Mouse (Mus musculus): ENCODE measurements at regions not wholly inside any gene's neighbourhood (a gene's known extent, or its start where the extent isn't known, plus 50 kb on each side); places are given as distances from the start of the nearest gene placed in this dataset.

DNA sequence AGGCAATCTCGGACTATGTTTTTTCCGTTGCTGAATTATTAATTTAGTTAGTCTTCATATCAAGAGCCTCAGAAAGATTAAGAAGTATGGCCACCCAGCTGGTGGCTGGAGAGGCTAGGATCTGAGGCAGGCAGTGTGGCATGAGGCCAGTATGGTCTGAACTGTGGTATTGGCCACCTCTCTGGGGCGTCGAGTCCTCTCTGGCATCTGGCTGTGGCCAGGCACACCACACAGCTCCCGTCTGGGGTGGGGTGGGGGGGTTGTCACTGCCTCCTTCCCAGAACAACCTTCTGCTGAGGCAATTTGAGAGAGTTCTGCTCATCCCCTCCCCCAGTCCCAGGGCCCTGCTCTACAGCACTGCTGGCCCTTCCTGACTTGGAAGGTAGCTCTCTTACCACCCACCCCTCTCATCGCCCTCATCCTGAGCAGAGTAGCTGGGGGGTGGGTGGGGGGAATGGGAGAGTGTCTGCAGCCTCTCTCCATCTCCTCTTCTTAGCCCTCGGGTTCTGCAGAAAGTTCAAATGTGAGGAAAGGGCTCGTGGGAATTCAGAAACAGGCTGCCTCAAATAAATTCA lies 103.2 kb downstream of the Vegfa start:
- no peak for DNase-seq

DNA sequence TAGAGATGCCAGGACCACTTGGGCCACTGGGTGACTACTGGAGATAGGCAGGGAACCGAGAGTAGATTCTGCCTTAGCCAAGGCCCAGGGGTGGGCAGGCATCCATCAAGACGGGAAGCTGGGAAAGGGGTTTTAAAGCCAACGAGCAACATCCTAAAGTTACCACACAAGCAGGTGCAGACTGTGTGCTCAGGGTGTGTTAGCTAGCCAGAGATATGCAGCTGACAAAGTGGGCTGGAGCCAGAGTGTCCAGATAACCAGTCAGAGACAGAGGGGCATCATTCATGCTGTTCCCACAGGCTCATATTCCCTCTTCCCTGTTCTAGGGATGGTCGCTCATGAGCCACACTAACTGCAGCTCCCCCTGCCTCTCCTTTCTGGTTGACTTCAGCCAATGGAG lies 104.2 kb downstream of the Vegfa start:
- DNase-seq: no peak

DNA sequence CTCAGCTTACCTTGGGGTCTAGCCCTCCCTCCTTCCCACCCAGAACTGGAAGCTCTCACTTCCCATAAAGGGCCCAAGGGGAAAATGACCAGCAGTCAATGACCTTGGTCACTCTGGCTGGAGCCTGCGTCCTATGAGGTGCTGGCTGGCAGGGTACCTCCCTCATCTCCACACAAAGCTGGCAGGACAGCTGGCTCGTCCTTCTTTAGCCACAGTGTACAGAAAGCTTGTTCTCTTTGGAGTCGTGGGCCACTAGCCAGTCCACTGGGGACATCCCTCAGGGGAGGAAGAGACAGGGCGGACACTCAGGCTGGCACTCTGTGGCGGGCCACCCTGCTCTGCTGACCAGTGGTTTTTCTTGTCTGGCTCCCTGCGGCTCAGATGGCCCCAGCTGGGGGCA lies 106.3 kb downstream of the Vegfa start:
- DNase-seq: peak; percentile 49

DNA sequence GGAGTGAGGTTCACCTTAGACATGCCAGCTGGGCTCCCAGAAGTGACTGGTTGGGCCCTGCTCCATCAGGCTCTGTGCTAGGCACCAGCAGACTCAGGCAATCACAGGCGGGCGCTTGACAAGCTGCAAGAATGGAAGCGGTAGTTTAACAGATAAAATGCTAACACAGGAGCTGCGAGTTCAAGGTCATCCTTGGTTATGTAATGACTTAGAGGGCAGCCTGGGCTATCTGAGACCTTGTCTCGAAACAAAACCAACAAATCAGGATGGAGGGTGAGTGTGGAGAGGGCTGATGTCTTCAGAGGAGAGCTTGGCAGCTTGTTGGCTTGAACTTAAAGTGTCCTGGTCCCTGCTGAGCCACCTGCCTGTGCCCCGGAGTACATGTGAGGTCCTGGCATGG lies 107.6 kb downstream of the Vegfa start:
- DNase-seq: no peak

DNA sequence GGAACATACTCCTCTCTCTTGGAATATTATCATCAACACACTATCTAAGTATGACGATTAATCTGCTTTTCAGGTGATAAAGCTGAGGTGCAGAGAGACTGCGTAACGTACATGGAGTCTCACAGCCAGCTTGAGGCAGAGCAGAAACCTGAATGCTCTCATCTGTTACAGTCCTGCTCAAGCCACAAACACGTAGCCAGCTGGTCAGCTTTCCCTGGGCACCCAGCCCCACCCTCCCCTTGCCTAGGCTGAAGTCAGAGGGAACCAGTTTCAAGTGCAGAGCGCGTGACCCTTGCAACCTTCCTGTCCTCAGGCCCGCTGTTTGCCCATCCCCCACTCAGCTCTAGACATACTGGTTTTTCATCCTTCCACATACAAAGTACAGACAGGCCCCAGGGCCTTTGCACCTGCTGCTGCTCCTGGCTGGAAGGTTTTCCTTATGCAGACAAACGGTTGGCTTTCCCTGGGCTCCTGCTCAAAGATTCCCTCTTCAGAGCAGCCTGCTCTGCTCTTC lies 108.9 kb downstream of the Vegfa start:
- DNase-seq: no peak

DNA sequence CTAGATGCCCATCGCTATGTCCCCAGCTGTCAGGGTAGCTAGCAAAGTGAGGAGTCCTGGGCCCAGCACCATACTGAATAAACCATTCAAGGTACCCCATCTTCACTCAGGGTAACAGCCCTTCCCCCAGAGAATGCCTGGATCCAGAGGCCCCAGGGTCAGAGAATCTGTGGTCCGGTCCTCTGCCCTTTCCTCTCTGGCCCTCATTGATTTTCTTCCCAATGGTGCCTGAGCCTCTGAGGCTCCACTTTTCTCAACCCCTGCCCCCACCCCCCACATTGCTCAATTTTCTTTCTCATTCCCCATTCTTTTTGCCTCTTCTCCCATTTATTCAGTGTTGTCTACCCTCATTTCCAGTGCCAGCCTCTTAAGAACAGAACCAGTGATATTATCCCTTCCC lies 114.5 kb downstream of the Vegfa start:
- DNase-seq: no peak

DNA sequence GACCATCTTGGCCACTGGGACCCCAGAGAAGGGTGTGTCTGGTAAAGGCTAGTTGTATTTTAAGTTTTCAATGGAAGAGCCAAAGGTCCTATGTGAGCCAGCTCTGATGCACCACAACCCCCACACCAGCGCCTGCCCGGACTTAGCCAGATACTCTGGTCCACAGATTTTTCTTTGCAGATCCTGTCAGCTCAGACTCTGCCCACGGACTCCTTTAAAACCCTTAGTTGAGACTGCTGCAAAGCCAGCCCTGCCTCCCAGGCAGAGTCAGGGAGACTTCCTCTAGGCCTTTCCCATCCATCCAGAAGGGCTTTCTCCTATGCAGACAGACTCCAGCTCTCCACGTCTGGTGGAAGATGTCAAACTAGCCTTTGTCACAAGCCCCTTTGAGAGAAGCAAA lies 115.2 kb downstream of the Vegfa start:
- no peak for DNase-seq

DNA sequence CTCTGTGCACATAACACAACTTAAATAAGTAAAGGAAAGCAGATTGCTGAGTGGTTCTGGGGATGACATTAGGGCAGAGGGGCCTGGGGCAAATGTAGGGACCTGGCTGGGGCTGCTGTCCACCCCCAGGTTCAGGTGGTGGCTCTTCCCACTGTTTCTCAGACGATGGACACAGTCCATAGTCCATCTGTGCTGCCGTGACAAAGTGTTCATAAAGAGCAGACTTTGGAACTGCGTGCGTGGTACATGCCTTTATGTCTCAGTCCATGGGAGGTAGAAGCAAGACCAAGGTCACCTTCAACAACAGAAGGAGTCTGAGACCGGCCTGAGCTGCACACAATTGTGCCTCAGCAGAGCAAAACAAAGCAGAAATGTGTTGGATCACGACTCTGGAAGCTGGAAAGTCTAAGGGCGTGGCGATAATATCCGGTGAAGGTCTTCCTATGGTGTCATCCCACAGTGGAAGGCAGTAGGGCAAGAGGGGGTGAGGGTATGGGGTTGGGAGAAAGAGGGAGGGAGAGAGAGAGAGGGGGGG lies 117.4 kb downstream of the Vegfa start:
- DNase-seq: no peak

DNA sequence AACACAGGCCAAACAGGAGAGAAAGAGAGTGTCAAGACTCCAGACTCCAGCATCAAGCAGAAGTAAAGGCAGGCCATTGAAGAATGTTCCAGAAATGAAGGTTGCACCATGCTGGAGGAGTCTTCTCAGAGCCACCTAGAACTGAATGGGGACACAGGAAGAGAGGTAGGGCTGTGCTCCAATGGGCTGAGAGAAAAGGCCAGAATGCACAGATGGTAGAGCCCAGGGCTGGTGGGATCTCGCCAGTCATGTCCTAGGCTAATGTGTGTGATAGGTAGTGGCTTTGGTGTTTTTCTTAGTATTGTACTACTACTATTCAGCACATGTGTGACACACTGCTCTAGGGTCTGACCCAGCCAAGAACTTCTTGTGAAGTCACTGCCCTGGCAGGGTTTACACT lies 117.9 kb downstream of the Vegfa start:
- no peak for DNase-seq

DNA sequence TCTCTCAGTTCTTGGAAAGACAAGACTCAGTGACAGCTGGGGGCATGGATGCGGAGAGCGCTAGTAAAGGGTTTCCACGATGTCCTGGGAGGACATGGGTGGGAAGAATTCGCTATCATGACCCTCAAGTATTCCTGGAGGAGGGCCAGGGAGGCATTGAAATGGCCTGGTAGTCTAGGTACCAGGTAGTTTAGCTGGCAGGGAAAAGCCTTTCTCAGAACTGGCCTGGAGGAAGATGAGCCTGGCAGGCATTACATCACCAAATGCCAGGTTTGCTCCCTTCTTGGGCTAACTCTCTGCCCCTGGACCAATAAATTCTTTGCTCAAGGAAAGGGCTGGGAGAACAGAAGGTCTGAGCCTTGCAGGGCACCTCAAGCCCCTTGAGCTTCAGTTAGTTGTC lies 118.5 kb downstream of the Vegfa start:
- no peak for DNase-seq

DNA sequence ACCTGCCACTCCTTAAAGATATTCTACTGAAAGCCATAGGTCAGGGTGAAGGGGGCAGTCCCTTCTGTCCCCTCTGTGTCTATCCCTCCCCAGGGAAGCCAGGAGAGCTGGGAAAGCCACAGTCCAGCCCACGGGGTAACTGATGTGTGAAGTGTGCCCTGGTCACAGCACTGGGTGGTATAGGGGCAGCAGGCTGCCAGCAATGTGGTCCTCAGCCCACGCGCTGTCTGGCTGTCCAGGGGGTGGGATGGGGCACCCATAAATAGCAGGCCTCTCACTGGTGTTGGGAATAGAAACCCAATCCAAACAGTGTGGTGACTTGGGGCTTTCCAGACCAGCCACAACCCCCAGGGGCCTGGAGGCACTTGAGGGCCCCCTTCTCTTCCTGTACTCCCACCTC lies 120.0 kb downstream of the Vegfa start:
- DNase-seq: no peak

DNA sequence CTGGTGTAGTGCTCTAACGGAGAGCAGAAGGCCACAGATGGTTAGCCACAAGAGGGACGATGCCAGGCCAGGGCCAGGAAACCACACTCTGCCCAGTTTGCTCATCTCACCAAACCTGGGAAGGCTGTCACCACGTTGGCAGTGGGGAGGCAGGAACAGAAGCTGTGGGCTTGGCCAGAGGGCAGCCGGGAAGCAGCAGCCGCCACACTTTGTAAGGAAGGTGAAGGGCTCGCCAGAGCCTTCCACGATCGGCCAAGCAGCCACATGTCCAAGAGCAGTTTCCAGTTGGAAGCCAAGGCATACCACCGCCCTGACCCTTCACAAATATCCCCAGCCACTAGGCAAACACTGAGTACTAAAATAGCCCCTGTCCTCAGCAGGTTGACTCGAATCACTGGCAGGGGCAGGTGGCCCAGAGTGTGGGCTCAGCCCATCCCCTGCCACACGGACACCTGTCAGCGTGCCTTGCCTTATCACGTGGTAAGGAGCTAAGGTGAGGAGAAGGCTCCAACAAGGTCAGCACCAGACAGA lies 120.9 kb downstream of the Vegfa start:
- DNase-seq: peak; percentile 84

DNA sequence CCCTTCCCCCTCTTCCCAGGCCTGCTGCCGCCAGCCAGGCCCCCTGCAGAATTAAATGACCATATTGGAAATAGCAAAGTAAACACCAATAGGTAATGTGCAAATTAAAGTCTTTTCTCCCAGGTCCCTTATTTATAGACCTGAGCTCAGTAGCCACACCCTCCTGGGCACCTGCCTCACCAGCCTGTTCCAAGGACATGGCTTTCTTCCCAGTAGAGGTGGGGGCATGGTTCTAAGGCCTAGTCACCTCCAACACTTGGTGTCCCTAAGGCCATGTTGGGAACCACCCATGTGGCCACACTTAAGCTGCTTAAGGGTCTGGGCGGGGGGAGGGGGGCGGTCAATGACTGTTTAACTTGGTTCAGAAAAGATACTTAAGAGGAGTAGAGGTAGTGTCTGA lies 121.9 kb downstream of the Vegfa start:
- DNase-seq: no peak

DNA sequence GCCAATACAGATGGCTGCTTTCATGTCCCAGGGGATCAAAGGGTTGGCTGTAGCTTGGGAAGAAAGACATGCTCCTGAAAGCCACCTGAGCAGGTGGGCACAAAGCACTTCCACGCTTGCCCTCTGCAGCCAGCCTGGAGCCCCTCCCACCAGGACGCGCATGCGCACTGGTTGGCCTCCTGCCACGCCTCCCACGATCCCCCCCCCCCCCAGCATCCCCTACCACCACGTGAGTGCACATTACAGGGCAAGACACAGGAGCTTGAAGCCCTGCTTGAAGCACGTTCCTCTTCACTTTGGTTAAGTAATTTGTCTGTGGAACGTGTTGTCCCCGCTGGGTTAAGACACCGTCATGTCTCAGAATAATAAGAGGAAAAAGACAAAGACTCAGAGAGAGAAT lies 124.6 kb downstream of the Vegfa start:
- no peak for DNase-seq

DNA sequence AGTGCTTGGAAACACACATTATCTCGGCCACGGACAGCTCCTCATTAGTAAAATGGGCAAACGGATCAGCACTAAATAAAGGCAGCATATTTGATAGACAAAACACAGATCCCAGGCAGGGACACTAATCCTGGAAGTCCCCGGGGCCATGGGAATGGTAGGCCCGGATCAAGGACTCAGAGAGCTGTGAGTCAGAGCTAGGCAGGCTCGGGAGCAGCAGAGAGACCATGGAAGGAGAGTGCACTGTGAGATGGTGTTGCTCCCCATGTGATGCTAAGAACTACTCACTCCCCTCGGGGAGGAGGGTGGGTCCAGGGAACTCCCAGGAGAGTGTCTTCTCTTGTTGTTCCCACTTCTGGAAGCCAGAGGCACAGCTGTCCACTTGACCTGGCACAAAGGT lies 126.6 kb downstream of the Vegfa start:
- DNase-seq: no peak

DNA sequence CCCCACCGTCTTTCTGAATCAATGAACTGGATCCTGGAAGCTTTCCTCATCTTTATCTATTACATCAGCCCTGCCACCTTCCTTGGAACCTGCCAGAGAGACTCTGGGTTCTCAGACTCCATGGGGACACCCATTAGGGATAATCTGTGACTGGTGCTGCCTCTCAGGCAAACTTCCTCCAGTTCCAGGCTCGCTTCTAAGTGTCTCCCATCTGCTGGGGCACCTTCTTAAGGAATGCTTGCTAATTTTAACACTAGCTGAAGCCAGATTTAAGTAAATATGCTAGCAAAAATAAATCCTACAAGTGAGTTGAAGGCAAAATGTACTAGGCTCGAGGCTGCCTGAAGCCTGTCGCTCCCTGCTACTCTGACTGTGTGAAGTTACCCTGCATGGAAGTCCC lies 127.9 kb downstream of the Vegfa start:
- no peak for DNase-seq

DNA sequence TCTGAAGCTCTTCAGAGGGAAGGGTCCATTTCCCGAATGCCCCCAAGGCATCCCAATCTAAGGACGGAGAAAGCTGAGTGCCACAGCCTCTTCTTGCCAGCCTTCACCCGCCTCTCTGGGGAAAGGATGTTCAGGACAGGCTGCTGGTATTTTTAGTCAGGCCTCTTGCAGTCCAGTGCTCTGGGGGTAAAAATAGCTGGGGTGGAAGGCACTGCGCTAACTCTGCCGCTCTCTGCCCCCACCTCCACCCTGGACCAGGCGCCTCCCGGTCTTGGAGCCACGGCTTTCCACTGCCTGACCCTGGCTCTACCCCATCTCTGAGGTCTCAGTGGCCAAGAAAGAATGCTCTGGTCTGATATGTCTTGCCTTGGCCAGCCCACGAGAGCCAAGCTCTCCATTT lies 128.9 kb downstream of the Vegfa start:
- peak; percentile 82 for DNase-seq

DNA sequence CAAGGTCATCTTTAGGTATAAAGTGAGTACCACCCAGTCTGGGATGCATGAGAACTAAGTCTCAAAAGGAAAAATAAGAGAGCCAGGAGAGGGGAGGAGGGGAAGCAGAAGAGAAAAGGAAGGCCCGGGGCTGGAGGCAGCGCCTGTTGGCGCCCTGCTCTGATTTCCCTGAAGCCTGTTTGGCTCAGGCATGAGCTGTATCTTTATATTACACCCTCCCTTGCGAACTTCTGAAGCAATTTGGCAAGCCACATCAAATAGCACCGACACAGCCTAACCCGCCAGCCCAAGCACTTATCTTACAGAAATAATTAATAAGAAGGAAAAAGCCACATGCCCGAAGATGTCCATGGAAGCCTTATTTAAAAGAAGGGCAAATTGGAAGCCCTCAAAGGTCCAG lies 129.5 kb downstream of the Vegfa start:
- DNase-seq: no peak

DNA sequence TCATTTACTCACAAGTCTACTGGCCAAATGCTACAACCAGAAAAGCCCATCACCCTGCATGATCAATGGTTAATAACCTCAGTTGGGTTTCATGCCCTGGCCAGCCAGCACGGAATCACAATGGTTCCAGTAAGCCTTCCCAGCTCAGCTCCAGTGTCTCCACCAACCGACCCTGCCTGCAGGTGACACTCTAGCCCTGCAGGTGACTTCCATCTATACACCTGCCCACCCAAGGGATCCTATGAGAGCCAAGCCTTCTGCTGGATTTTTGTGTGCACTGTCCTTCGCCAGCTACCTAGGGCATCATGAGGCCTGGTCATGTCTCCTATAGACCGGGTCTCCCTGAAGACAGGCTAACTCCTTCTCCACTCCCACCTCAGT lies 135.3 kb downstream of the Vegfa start:
- DNase-seq: no peak

DNA sequence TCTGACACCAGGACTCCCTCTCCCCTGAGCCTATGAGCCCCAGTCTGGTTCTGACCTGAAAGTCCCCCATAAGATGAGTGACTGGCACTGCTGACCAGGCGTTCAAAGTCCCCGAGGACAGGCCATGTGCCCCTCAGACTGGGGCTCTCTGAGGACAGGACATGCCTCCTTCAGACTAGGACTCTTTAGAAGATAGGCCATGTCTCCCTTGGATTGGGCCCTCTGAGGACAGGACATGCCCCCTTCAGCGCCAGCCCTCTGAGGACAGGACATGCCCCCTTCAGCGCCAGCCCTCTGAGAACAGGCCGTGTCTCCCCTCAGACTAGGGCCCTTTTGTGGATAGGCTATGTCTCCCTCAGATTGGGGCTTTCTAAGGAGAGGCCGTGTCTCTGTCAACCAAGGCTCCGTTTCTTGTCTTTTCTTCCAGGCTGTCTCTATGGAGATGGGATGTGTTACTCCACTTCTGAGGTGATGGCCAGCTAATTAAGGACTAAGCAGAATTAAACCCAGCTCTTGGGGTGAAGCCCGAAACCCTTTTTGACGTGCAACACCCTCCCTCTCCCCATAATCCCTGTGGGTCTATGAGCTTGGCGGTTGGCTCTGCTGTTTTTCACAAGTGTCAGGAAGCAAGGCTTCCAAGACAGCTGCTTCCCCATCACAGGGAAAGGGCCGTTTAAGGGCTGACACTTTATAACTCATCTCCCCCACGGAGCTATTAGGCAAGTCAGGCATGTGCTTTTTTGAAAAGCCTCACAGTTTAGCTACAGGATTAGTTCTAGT lies 135.8 kb downstream of the Vegfa start:
- DNase-seq: peak; percentile 44

DNA sequence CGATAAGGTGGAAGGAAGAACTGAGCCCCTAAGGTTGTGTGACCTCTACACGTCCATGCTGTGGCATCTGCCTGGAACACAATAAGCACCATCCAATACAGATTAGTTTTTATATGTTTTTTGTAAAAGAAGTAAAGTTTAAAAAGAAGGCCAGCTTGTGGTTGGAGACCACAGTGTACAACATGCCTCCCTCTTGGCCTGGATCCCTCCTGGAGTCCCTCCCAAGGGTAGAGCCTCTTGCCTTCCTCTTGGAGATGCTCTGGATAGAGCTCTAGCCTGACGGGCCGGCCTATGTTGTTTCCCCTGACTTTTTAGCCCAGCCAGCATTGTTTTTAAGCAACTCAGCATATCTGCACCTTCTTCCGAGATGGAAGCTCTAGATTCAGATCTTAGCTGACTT lies 138.0 kb downstream of the Vegfa start:
- DNase-seq: no peak

DNA sequence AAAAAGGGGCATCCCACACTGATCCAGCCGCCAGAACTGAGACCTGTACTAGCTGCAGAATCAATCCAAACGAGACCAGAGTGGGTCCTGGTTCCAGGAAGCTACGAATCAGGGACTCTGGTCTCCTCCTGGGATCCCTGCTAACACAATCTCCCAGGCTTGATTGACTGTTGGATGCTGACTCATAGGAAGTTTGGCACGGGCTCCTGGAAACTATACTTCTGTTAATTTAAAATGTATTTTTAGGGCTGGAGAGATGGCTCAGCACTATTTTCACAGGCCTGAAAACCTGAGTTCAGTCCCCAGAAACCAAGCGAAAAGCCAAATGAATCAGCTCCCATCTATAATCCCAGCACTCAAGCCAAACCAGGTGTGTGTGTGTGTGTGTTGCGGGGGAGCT lies 138.5 kb downstream of the Vegfa start:
- DNase-seq: no peak

DNA sequence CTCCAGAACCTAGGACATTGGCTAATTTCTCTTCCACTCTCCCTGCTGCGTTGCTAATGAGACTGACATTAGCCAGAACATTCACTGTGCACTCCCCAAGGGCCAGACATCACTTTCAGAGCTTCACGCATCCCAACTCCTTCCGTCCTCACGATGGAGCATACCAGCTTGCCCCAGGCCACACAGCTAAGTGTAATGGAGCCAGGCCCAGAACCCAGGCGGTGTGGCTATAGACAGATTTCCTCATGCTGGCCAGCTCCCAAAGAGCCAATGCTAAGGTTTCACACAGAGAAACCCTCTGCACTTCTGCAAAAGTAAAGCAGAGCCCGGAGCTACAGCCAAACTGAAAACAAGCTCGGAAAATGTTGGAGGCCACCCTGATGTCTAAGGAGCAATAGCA lies 139.1 kb downstream of the Vegfa start:
- no peak for DNase-seq

DNA sequence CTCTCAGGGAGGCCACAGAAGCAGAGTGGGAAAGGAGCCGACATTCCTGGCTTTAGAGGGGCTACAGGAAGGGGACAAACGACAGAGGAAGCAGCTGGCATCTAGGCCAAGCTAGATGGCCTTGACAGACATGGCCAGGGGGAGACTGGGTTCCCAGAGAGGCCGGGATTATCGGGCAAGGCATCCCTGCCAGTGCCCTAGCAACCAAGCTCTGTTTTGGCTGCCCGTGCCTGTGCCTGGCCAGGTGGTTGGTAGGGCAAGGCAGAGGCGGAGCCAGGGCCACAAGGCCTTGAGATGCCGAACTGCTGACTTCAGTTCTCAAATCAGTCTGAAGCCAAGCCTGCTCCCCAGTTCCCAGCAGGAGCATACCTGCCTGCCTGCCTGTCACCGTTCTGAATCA lies 142.7 kb downstream of the Vegfa start:
- peak; percentile 81 for DNase-seq
